In genomic region chr7:113206644-113207470, GRCm38 (mm10) we compare ENCODE assay signal across 8 mouse cellular contexts. TPM values are rescaled to one million over a fixed set of nuclear protein-coding genes. Genes with fewer than 3 reads are reported as not detected.
A peak's percentile ranks its signal among the peaks of the same experiment; 100 is the strongest.
DNase-seq lines count a peak whose midpoint lies in the region; ATAC-seq lines count a peak whose summit lies in the region.

TSS of gene Arntl (plus strand) at chr7:113207465.

- H3K4me3 ChIP-seq in hindbrain, embryonic 15.5 days: peak within 1 kb of the TSS; percentile 90

- peak within 1 kb of the TSS; percentile 69 for H3K9ac ChIP-seq in hindbrain, embryonic 15.5 days

- DNase-seq in WW6 (ENCODE audit: low read depth, low spot score): peak; percentile 96
- DNase-seq in cerebellum, postnatal 36 days: peak; percentile 94
- peak; percentile 96 to 99 for DNase-seq in frontal cortex, postnatal 36 days (ENCODE audit: low spot score in 2 of 2)
- peak; percentile 97 for DNase-seq in left cerebral cortex, adult 11 months (ENCODE audit: low spot score)
- DNase-seq in lung, postnatal 4 days: peak; percentile 96 to 98
- peak; percentile 99 for DNase-seq in retina, postnatal 7 days (ENCODE audit: low read depth, low spot score)
- peak; percentile 96 for DNase-seq in urinary bladder, postnatal 14 days (ENCODE audit: low spot score)

- peak within 1 kb of the TSS; percentile 92 for H3K27ac ChIP-seq in hindbrain, embryonic 15.5 days (replicated peaks)

- under 1% methylated on average over 52 of the region's 52 CpGs for WGBS in hindbrain, embryonic 15.5 days

- ATAC-seq in hindbrain, embryonic 15.5 days (ENCODE audit: low FRiP score, low read depth): peak; percentile 99

- peak within 1 kb of the TSS; percentile 70 for H3K4me2 ChIP-seq in hindbrain, embryonic 15.5 days

- H3K4me1 ChIP-seq in hindbrain, embryonic 15.5 days (replicated peaks): peaks cover 38% of the 10 kb centered on the region

- peaks cover 30% of the 10 kb centered on the region; the same call in 1 of the 2 replicates for H3K27me3 ChIP-seq in hindbrain, embryonic 15.5 days

- H3K36me3 ChIP-seq in hindbrain, embryonic 15.5 days: no peaks in the 10 kb centered on the region

- H3K9me3 ChIP-seq in hindbrain, embryonic 15.5 days: no peaks in the 10 kb centered on the region

RNA-seq across cellular contexts. Expression of gene Arntl, which starts in this region (rescaled TPM):
- 17.3 and 21.2 TPM in 2 replicates for polyA plus RNA-seq in hindbrain, embryonic 15.5 days (2015; fragmentation: Nextera tagmentation; extraction: Ambion mirVana)

Comparison
In these comparisons a context has a peak if more than half of its experiments do, and no peak if none do; other contexts are left out.
1. Peak in every context shown above with its lines: DNase-seq, ATAC-seq, H3K4me3 ChIP-seq and H3K27ac ChIP-seq.